Mouse (Mus musculus) heart, postnatal 14 days (tissue): ENCODE measurements at regions not wholly inside any gene's neighbourhood (a gene's known extent, or its start where the extent isn't known, plus 50 kb on each side); places are given as distances from the start of the nearest gene placed in this dataset.

Experiments
- DNase-seq, 2 experiments: peaks; one replicate each; pipeline ENCODE4 v3.0.0; 2021 to 2022
- intact Hi-C: fragments of 180-260 bp; cut with DNase I; formaldehyde crosslinking; loops from one replicate; pipeline ENCODE4 v1.15.1; 2025

- intact Hi-C loops: no loop called here
- DNase-seq: peak; percentile 23 to 43
Measured at GRCm38 (mm10) chr10:96722491-96722890, 105.7 kb downstream of the Btg1 start.

GRCm38 (mm10) chr10:96723071-96723470 is 106.3 kb downstream of the Btg1 start:
- DNase-seq: no peak
- intact Hi-C loops: no loop called here

- intact Hi-C loops: no loop called here
Measured at GRCm38 (mm10) chr10:96724436-96725175, 107.8 kb downstream of the Btg1 start.

DNA sequence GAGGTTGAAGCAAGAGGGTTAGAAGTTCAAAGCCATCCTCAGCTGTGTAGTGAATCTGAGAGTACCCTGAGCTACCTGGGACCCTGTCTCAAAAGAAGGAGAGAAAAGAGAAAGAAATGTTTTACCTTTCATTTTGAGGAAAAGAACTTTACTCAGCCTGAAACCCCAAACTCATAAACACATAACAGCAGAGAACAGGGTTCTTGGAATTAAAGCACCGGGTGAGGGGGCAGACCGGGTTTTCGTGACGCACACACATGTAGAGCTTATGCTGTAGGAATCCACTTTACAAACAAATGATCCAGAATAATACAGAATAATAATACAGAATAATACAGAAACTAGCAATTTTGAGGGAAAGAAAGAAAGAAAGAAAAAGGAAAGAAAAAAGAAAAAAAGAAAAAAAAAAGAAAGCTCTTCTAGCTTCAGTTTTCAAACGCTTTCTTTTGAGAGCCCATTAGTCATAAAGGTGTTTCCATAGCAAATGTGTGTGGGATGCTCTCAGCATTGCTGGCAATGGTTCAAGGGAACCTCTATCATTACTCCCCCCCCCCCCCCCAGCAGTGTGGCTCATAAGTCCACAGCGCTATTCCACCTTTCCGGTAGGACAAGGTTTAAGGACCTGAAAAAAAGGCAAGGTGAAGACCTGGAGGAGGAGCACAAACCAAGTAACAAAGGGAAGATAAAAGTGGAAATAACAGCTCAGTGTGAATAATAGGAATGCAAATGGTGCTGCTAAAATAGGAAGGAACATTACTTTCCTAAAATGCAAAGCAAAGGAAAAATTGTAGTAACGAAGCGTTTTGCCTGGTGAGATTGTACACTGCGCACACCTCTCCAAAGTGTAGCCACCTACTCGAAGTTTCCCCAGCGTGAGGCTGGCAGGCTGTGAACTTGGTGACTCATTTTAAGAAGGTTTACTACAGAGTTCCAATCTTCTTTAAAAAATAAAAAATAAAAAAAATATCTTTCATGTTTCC is 110.3 kb downstream of the Btg1 start:
- intact Hi-C loops: no loop called here
- DNase-seq: no peak

More at GRCm38 (mm10) chr10:96724436-96725175, 107.8 kb downstream of the Btg1 start:
- no peak for DNase-seq

- intact Hi-C loops: no loop called here
- no peak for DNase-seq
Measured at GRCm38 (mm10) chr10:96733581-96733980, 116.8 kb downstream of the Btg1 start.

DNA sequence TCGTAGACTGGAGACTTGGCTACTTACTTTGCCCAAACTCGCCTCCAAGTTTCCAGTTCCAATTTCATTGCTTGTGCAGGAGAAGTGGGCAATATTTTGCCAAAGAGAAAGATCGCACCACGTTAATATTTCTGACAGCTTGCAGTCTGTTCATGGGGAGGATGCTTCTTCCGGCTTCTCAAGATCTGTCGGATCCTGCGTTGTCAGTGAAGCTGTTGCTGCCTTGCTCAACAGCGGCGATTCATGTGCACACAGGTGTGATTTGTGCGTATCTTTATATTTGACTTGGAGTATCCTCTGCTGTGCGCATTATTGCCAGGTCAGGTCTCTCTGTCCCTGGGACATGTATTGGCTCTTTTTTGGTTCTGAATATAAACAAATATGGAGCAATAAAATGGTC is 118.3 kb downstream of the Btg1 start:
- intact Hi-C loops: no loop called here
- DNase-seq: no peak

GRCm38 (mm10) chr10:96735885-96736628 is 119.3 kb downstream of the Btg1 start:
- no peak for DNase-seq
- intact Hi-C loops: no loop called here

- DNase-seq: no peak
- intact Hi-C loops: no loop called here
Measured at GRCm38 (mm10) chr10:96737972-96738371, 121.2 kb downstream of the Btg1 start.

DNA sequence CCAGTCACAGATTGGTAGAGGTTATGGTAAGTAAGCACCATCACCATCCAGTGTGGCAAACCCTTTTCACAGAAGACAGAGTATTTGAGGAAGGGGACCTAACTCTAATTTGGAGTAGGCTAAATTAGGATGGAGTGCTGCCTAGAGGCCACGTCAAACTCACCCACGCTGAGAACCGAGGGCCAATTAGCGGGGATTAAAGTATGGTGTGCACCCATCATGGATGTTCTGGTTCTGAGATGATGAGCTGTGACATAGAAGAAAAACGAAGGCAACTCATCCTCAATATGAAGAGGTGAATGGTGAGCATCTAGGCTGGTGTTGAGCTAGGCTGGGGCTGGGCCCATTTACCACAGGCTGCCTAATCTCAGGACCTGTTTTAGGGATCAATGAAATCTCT is 121.8 kb downstream of the Btg1 start:
- DNase-seq: no peak
- intact Hi-C loops: no loop called here

- intact Hi-C loops: loop anchor here (5.0 kb wide), 1 partner anchor 37 kb away; no protein-coding TSS in a partner anchor
- DNase-seq: peak; percentile 76 to 78
Measured at GRCm38 (mm10) chr10:96744167-96744777, 127.5 kb downstream of the Btg1 start.

DNA sequence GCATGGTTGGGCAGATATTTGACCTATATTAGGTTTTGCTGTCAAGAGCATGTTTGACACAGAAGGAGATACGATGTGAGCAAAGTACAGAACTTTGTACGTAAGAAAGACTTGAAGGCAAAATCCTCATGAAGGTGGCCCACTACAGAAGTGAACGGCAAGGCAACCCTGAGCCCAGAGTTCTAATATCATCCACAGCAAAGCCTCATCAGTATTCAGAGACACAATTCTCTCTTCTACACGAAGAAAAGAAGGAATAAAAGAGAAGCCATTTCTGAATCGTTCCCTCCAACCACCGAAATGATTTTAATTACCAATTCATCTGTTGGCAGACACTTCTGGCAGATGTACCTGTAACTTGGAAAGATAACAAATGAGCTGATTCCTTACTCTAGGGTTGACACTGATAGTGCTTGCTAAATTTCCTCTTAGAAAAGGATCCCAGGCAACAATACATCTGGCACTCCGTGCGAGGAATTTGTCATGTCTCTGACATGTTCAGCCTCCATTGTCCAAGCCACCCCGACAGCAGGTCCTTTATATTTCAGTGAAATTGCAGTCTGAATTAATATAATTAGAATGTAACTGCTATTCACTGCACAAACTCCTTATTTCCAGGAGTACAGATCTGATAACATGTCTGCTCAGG is 130.3 kb downstream of the Btg1 start:
- DNase-seq: no peak
- intact Hi-C loops: no loop called here

GRCm38 (mm10) chr10:96750861-96751260 is 134.1 kb downstream of the Btg1 start:
- intact Hi-C loops: loop anchor here (2.0 to 10.0 kb wide), 3 partner anchors 128 to 561 kb away; no protein-coding TSS in a partner anchor
- DNase-seq: peak; percentile 11 to 25

DNA sequence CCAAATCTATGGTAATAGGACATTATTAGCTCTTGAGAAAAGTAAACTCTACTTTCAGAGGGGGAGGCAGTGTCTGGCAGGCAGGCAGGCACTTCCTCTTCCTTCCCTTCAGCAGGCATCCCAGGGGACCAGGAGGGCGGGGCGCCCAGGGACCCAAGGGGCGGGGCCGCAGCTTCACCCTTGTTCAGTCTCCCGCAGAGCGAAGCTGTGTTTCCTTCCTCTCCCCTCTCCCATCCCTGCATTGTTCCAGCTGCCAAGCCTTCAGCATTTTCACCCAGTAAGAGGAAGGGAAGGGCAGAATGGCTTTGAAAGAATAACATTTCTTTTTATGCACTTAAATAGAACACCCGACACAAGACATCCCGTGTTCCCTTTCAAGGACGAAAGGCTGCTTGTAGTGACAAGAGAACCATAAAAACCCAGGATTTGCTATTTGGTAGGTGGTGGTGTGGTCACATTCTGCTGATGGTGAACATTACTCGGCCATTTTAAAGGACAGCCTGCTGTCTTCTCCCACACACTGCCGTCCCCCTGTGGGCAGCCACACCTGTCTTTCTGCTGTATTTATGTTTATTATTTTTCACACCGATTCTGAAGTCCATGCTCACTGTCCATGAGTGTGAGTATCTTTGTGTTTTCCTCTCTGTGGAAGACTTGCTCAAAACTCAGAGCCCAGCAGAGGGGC is 134.9 kb downstream of the Btg1 start:
- peak; percentile 91 to 94 for DNase-seq
- intact Hi-C loops: loop anchor here (2.0 to 10.0 kb wide), 3 partner anchors 129 to 561 kb away; no protein-coding TSS in a partner anchor

GRCm38 (mm10) chr10:96752531-96752930 is 135.7 kb downstream of the Btg1 start:
- DNase-seq: no peak
- intact Hi-C loops: loop anchor here (5.0 to 10.0 kb wide), 2 partner anchors 538 to 560 kb away; no protein-coding TSS in a partner anchor

DNA sequence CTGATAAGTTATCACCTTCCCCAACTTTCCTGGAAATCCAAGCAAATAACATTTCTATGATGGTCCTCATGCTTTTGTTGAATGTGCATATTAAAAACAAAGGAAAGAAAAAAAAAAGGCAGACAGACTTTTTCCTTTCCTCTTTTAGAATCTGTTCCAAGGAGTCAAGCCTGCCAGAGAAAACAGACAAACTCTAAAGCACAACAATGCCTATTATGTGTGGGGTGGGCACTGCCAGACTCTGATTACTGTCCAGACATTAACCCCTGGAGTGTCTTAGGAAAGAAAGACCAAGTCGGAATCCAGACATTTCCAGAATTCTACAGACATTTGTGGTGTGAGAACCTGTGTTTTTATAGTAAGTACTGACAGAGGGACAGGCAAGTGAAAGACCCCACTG is 136.7 kb downstream of the Btg1 start:
- intact Hi-C loops: loop anchor here (5.0 to 10.0 kb wide), 2 partner anchors 539 to 559 kb away; no protein-coding TSS in a partner anchor
- DNase-seq: peak in 1 of 2 experiments; percentile 18

GRCm38 (mm10) chr10:96755674-96756073 is 138.9 kb downstream of the Btg1 start:
- intact Hi-C loops: loop anchor here (10.0 kb wide), 1 partner anchor 541 kb away; no protein-coding TSS in a partner anchor
- DNase-seq: no peak

DNA sequence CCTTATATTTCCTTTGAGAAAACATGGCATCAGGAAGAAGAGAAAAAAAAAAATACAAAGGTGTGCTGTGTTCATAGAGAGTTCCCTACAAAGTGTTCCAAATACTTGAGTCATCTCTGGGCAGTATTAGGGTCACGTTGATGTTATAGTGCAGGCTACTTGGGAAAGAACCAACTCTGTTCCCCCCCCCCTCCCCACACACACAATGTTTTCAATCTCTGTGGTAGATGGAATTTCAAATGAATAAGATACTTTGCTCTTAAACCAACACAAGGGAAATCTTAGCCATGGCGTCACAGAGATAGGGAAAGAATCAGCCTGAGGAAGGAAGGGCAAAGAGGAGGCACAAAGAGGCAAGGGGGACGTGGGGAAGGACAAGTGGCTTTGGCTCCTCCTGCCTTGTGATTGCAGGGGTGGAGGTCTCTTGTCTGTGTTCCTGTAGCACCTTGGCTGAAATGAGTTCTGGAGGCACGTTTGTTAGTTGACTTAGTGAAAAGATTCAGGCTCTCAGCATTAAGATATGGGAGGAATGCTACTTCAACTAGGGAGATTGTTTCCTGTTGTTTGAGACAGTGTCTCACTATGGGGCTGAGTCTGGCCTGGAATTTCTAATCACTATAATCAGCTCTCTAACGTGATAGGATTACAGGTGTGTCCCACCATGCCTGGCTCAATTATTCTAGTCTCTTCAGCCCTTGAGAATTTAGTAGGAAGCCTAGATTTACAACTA is 139.7 kb downstream of the Btg1 start:
- intact Hi-C loops: loop anchor here (10.0 kb wide), 1 partner anchor 542 kb away; no protein-coding TSS in a partner anchor
- no peak for DNase-seq

- no peak for DNase-seq
- intact Hi-C loops: loop anchor here (10.0 kb wide), 1 partner anchor 543 kb away; no protein-coding TSS in a partner anchor
Measured at GRCm38 (mm10) chr10:96757311-96757710, 140.5 kb downstream of the Btg1 start.
